Mouse (Mus musculus) thymus, postnatal 10 days (tissue): ENCODE results near the gene D330045A20Rik.
"Not testable (repeated sequence)": the region's sequence is repeated elsewhere in the genome, so short reads cannot be mapped to it uniquely, and the experiment has no call there.

ENCODE experiments used
- DNase-seq, 2 experiments: peaks; one replicate each; pipeline ENCODE4 v3.0.0; 2021; ENCODE audit warnings: low spot score in 2 of 2

D330045A20Rik gene

GRCm38 (mm10) chrX:139578649-139579278 lies 98.6 kb downstream of the D330045A20Rik start:
- DNase-seq = no peak

- DNase-seq = no peak
Measured at GRCm38 (mm10) chrX:139583616-139584015, 103.4 kb downstream of the D330045A20Rik start.

- DNase-seq = not testable (repeated sequence)
Measured at GRCm38 (mm10) chrX:139586676-139587075, 106.5 kb downstream of the D330045A20Rik start.

- DNase-seq = no peak
Measured at GRCm38 (mm10) chrX:139596404-139596803, 116.2 kb downstream of the D330045A20Rik start.
